8 mouse cellular contexts compared by ENCODE assay signal in genomic region chr7:28961927-28962670, GRCm38 (mm10). TPM values are rescaled to one million over a fixed set of nuclear protein-coding genes. Genes with fewer than 3 reads are reported as not detected.
DNase-seq lines count a peak whose midpoint lies in the region; ATAC-seq and TF ChIP-seq lines count a peak whose summit lies in the region.

Actn4 (minus strand) TSS chr7:28962340.

- no peaks in the 10 kb centered on the region for H3K9me3 ChIP-seq in erythroblast, embryonic 14.5 days (ENCODE audit: control insufficient read depth, low read length)
- H3K9me3 ChIP-seq in heart, embryonic 12.5 days (replicated peaks): no peaks in the 10 kb centered on the region
- no peaks in the 10 kb centered on the region for H3K9me3 ChIP-seq in kidney, postnatal 0 days (replicated peaks; ENCODE audit: low read length)
- H3K9me3 ChIP-seq in liver, embryonic 11.5 days (ENCODE audit: control insufficient read depth, low read length): no peaks in the 10 kb centered on the region
- H3K9me3 ChIP-seq in stomach, embryonic 14.5 days (ENCODE audit: control insufficient read depth, low read depth, low read length): no peaks in the 10 kb centered on the region

- ATAC-seq in heart, embryonic 12.5 days (ENCODE audit: insufficient number of reproducible peaks, low FRiP score): peak; percentile 93
- ATAC-seq in kidney, postnatal 0 days (replicated peaks; ENCODE audit: low FRiP score, low read depth): peak; percentile 93
- ATAC-seq in liver, embryonic 11.5 days (replicated peaks; ENCODE audit: low FRiP score): peak; percentile 90
- ATAC-seq in stomach, embryonic 14.5 days (ENCODE audit: insufficient number of reproducible peaks, insufficient read depth, low FRiP score, low read depth): peak; percentile 88

- H3K27me3 ChIP-seq in C2C12 (ENCODE audit: control insufficient read depth, insufficient read depth, insufficient read length): no peaks in the 10 kb centered on the region
- no peaks in the 10 kb centered on the region for H3K27me3 ChIP-seq in erythroblast, embryonic 14.5 days (ENCODE audit: control insufficient read depth)
- no peaks in the 10 kb centered on the region for H3K27me3 ChIP-seq in heart, embryonic 12.5 days (replicated peaks)
- H3K27me3 ChIP-seq in kidney, postnatal 0 days (ENCODE audit: insufficient read depth, low read length): no peaks in the 10 kb centered on the region
- no peaks in the 10 kb centered on the region for H3K27me3 ChIP-seq in liver, embryonic 11.5 days (replicated peaks; ENCODE audit: control insufficient read depth, insufficient read depth, low read length)
- H3K27me3 ChIP-seq in stomach, embryonic 14.5 days (ENCODE audit: control insufficient read depth, insufficient read depth, low read length): no peaks in the 10 kb centered on the region

- peaks cover 63% of the 10 kb centered on the region for H3K4me1 ChIP-seq in erythroblast, embryonic 14.5 days (ENCODE audit: control insufficient read depth)
- H3K4me1 ChIP-seq in heart, embryonic 12.5 days (replicated peaks): peaks cover 38% of the 10 kb centered on the region
- H3K4me1 ChIP-seq in kidney, postnatal 0 days (replicated peaks; ENCODE audit: insufficient read depth, low read length): peaks cover 27% of the 10 kb centered on the region; the same call in 1 of the 2 replicates
- H3K4me1 ChIP-seq in liver, embryonic 11.5 days (replicated peaks; ENCODE audit: control insufficient read depth, insufficient read depth, low read length): peaks cover 41% of the 10 kb centered on the region
- H3K4me1 ChIP-seq in stomach, embryonic 14.5 days (ENCODE audit: control insufficient read depth, insufficient read depth, low read length): peaks cover 38% of the 10 kb centered on the region

- peak within 1 kb of the TSS; percentile 77 for H3ac ChIP-seq in C2C12 (ENCODE audit: control insufficient read depth, insufficient read length, low read depth)

- peak; percentile 99 for DNase-seq in brain, embryonic 14.5 days (ENCODE audit: low read depth)
- DNase-seq in kidney, postnatal 0 days (ENCODE audit: low spot score): peak; percentile 98
- DNase-seq in liver, embryonic 11.5 days (ENCODE audit: low spot score): peak; percentile 99
- DNase-seq in naive thymus-derived CD4-positive, alpha-beta T cell, adult 2 months (ENCODE audit: low read depth): peak; percentile 100

- H3K9ac ChIP-seq in heart, embryonic 12.5 days: peak within 1 kb of the TSS; percentile 95
- H3K9ac ChIP-seq in kidney, postnatal 0 days (ENCODE audit: low read depth, low read length): peak within 1 kb of the TSS; percentile 94
- H3K9ac ChIP-seq in liver, embryonic 11.5 days (ENCODE audit: low read depth, low read length): peak within 1 kb of the TSS; percentile 99
- H3K9ac ChIP-seq in stomach, embryonic 14.5 days (replicated peaks; ENCODE audit: low read depth, low read length): peak within 1 kb of the TSS; percentile 94

- H3K36me3 ChIP-seq in C2C12 (ENCODE audit: control insufficient read depth, insufficient read depth): peaks cover 12% of the 10 kb centered on the region
- H3K36me3 ChIP-seq in erythroblast, embryonic 14.5 days (ENCODE audit: control insufficient read depth): peaks cover 32% of the 10 kb centered on the region
- H3K36me3 ChIP-seq in heart, embryonic 12.5 days: no peaks in the 10 kb centered on the region; the same call in 1 of the 2 replicates
- H3K36me3 ChIP-seq in kidney, postnatal 0 days (ENCODE audit: insufficient read depth, low read length): no peaks in the 10 kb centered on the region
- H3K36me3 ChIP-seq in liver, embryonic 11.5 days (ENCODE audit: control insufficient read depth, insufficient read depth, low read length): no peaks in the 10 kb centered on the region
- H3K36me3 ChIP-seq in stomach, embryonic 14.5 days (ENCODE audit: control insufficient read depth, insufficient read depth, low read length): no peaks in the 10 kb centered on the region

- TF ChIP-seq CTCF in C2C12 (IDR thresholded peaks at IDR 0.05; ENCODE audit: control insufficient read depth, insufficient read depth, insufficient read length): no peak
- no peak for TF ChIP-seq CTCF in brain, embryonic 14.5 days (IDR thresholded peaks at IDR 0.05; ENCODE audit: borderline replicate concordance, extremely low read depth, insufficient read depth, insufficient read length)
- TF ChIP-seq CTCF in kidney, postnatal 0 days (IDR thresholded peaks at IDR 0.05; ENCODE audit: low read depth): no peak

- peak; percentile 96 for TF ChIP-seq POLR2A in brain, embryonic 14.5 days (IDR thresholded peaks at IDR 0.05; ENCODE audit: borderline replicate concordance, extremely low read depth, insufficient read depth, insufficient read length, poor library complexity, severe bottlenecking)

- peak within 1 kb of the TSS; percentile 85 for H3K27ac ChIP-seq in heart, embryonic 12.5 days (ENCODE audit: poor library complexity, severe bottlenecking)
- H3K27ac ChIP-seq in kidney, postnatal 0 days: peak within 1 kb of the TSS; percentile 93
- H3K27ac ChIP-seq in liver, embryonic 11.5 days (ENCODE audit: low read depth, low read length): peak within 1 kb of the TSS; percentile 86
- peak within 1 kb of the TSS; percentile 91 for H3K27ac ChIP-seq in stomach, embryonic 14.5 days (ENCODE audit: low read length)

- peaks cover 47% of the 10 kb centered on the region for H3K79me3 ChIP-seq in C2C12 (ENCODE audit: low read depth)

- H3K4me3 ChIP-seq in C2C12 (ENCODE audit: insufficient read depth, poor library complexity, severe bottlenecking): peak within 1 kb of the TSS; percentile 83
- H3K4me3 ChIP-seq in erythroblast, embryonic 14.5 days (replicated peaks): peak within 1 kb of the TSS; percentile 99
- H3K4me3 ChIP-seq in heart, embryonic 12.5 days: peak within 1 kb of the TSS; percentile 79
- H3K4me3 ChIP-seq in kidney, postnatal 0 days (replicated peaks; ENCODE audit: low read depth, low read length): peak within 1 kb of the TSS; percentile 99
- H3K4me3 ChIP-seq in liver, embryonic 11.5 days (ENCODE audit: low read depth, low read length): peak within 1 kb of the TSS; percentile 98
- peak within 1 kb of the TSS; percentile 99 for H3K4me3 ChIP-seq in stomach, embryonic 14.5 days (ENCODE audit: low read depth, low read length)

- peaks cover 50% of the 10 kb centered on the region for H3K79me2 ChIP-seq in C2C12 (ENCODE audit: control insufficient read depth, insufficient read depth)

- peak within 1 kb of the TSS; percentile 99 for H3K4me2 ChIP-seq in heart, embryonic 12.5 days
- H3K4me2 ChIP-seq in kidney, postnatal 0 days (ENCODE audit: low read length): peak within 1 kb of the TSS; percentile 91
- peak within 1 kb of the TSS; percentile 98 for H3K4me2 ChIP-seq in liver, embryonic 11.5 days
- H3K4me2 ChIP-seq in stomach, embryonic 14.5 days (replicated peaks; ENCODE audit: low read depth, low read length): peak within 1 kb of the TSS; percentile 95

- under 1% methylated on average over 75 of the region's 76 CpGs for WGBS in heart, embryonic 12.5 days
- under 1% methylated on average over 76 of the region's 76 CpGs for WGBS in kidney, postnatal 0 days
- under 1% methylated on average over 76 of the region's 76 CpGs for WGBS in liver, embryonic 11.5 days
- WGBS in stomach, embryonic 14.5 days: under 1% methylated on average over 76 of the region's 76 CpGs

TF ChIP-seq in C2C12, 6 proteins besides CTCF, POLR2A, EP300 and RAD21:
- no peak for TF ChIP-seq CEBPB (IDR thresholded peaks at IDR 0.05; ENCODE audit: low read depth)
- TF ChIP-seq USF1 (IDR thresholded peaks at IDR 0.05; ENCODE audit: low read depth): no peak
- TF ChIP-seq FOSL1 (IDR thresholded peaks at IDR 0.05; ENCODE audit: insufficient read depth, low read length, poor library complexity, severe bottlenecking): no peak
- TF ChIP-seq MYOD1 (IDR thresholded peaks at IDR 0.05; ENCODE audit: control insufficient read depth, insufficient read length, low read depth): no peak
- no peak for TF ChIP-seq MYOG (IDR thresholded peaks at IDR 0.05; ENCODE audit: control insufficient read depth, extremely low read depth, insufficient read length)
- TF ChIP-seq MAX (IDR thresholded peaks at IDR 0.05): peak; percentile 31

RNA-seq across cellular contexts. Expression of gene Actn4, which starts in this region (rescaled TPM):
- 465 TPM for polyA plus RNA-seq in C2C12 (2012; fragmentation: generic; extraction: Trizol)
- polyA plus RNA-seq in brain, embryonic 14.5 days (2012; rRNA removed): 134 and 173 TPM in 2 replicates
- polyA plus RNA-seq in erythroblast, embryonic 14.5 days (2012): 86.9 and 109 TPM in 2 replicates
- polyA plus RNA-seq in heart, embryonic 12.5 days (2016; fragmentation: Nextera tagmentation; extraction: Ambion mirVana): 317 and 318 TPM in 2 replicates
- polyA plus RNA-seq in kidney, postnatal 0 days (2015; fragmentation: Nextera tagmentation; extraction: Ambion mirVana): 255 and 280 TPM in 2 replicates
- 191 and 209 TPM in 2 replicates for polyA plus RNA-seq in liver, embryonic 11.5 days (2014; fragmentation: Nextera tagmentation; extraction: Ambion mirVana)
- 272 and 280 TPM in 2 replicates for polyA plus RNA-seq in stomach, embryonic 14.5 days (2014; fragmentation: Nextera tagmentation; extraction: Ambion mirVana)

Comparison
In these comparisons a context has a peak if more than half of its experiments do, and no peak if none do; other contexts are left out.
1. Peak in every context shown above with its lines: DNase-seq, ATAC-seq, H3K4me3 ChIP-seq and H3K27ac ChIP-seq.